Mouse (Mus musculus) MN1 (cell line): ENCODE results near the gene Gm21936.
"Not testable (repeated sequence)": the region's sequence is repeated elsewhere in the genome, so short reads cannot be mapped to it uniquely, and the experiment has no call there.

Experiments used
- DNase-seq: peaks from one replicate; pipeline ENCODE4 v3.0.0-alpha.2; 2016; ENCODE audit warnings: low spot score

Gm21936 gene

DNA sequence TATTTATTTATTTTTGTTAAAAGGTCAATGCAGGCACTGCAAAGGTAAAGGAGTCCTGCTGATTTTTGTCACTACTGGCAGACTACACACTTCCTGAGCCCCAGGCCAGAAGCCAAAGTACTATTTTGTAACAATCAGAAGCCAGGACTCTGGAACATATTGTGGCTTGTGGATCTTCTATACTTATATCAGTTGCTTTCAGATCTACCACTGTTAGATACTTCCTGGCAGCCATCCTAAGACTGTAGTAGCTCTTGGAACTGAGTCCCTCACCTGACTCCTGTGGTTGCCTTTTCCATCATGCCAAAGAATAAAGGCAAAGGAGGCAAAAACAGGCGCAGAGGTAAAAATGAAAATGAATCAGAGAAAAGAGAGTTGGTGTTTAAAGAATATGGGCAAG is at the start of gene Gm21936:
Gene Gm21936 (plus strand): TSS at position 301 of the 400 bp plus-strand sequence.
- not testable (repeated sequence) for DNase-seq

DNA sequence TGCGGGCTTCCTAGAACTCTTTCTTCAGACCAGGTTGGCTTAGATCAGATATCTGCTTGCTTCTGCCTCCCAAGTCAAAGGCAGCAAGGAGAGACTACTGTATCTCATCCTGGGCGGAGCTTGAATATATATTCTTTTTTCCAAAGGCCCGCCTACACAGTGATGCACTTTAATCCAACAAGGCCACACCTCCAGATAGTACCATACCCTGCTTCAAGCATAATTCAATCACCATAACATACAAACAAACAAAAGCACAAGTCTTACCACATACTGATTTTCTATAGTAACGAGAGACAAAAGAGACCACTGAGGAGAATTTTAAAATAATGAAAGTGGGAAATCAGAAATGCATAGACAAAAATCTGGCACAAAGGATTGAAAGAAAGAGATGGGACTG is 19.7 kb upstream of the Gm21936 start, which contains the start of gene Gm21319:
Gene Gm21319 (minus strand): TSS at position 101 of the 400 bp plus-strand sequence.
- DNase-seq = not testable (repeated sequence)

DNA sequence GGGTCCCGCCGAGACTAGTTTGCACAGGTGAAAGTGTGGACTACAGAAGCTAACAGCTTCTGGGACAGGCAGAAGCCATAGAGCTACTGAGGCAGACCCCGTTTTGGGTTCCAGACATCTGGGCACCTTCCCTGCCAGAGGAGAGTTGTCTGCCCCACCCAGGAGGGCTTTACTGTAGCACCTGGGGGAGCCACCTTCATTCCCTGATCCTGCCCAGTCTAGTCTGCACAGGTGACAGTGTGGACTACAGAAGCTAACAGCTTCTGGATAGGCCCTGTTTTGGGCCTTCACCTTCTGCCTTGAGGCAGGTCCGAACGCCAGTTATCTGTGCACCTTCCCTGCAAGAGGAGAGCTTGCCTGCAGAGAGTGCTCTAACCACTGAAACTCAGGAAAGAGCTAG is 2.7 kb downstream of the Gm21936 start:
- DNase-seq = not testable (repeated sequence)

DNA sequence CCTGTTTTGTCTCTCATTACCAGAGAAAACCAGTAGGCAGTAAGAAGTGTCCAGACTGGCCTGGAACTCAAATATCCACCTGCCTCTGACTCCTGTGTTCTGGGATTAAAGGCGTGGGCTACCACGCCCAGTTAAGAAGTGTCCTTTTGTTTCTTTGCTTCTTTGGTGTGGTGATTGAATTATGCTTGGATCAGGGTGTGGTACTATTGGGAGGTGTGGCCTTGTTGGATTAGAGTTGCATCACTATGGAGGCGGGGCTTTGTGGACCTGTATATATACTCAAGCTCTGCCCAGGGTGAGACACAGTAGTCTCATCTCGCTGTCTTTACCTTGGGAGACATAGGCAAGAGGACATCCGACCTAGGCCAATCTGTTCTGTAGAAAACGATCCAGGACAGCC is 21.0 kb downstream of the Gm21936 start, which contains the start of gene BB287469:
Gene BB287469 (plus strand): TSS at position 301 of the 400 bp plus-strand sequence.
- not testable (repeated sequence) for DNase-seq

DNA sequence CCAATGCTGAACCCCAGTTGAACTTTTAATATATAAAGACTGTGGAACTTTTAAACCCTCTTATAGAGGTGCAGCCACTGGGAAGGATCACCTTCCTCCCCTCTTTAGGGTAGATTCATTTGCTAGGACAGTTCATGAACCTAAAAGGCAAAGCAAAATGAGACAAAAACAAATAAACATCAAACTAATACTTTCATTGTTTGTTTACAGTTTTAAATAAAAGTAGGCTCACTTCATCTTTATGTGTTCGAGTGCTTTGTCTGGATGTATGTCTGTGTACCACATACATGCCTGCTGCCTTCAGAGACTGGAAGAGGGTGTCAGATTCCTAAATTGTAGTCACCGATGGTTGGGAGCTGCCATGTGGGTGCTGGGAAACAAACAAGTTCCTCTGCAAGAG is 46.9 kb downstream of the Gm21936 start, which contains the start of gene Gm2001:
Gene Gm2001 (minus strand): TSS at position 101 of the 400 bp plus-strand sequence.
- DNase-seq = not testable (repeated sequence)
